Mouse (Mus musculus): ENCODE results near the gene Crocc2. TPM values are rescaled to one million over a fixed set of nuclear protein-coding genes. Genes with fewer than 3 reads are reported as not detected.
"Not testable (repeated sequence)": the region's sequence is repeated elsewhere in the genome, so short reads cannot be mapped to it uniquely, and the experiment has no call there.

Crocc2 gene
- polyA plus RNA-seq, 1 experiment = 0.81 TPM

DNA sequence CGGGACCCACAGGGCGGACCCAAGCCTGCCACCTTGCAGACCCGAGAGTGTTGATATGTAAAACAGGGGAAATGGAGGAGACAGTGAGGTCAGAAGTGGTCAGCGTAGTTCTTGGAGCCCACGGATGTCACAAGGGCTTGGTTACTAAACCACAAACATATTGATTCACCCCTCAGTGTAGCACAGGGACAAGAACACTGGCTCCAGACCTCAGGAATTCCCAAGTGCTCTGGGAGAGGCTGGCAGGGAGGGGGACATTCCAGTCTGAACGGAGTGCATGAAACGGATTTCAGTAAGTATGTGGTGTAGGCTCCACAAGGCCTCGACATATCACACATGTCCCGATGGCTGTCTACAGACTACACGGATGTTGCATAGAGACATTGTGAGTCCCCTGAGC is 6.6 kb upstream of the Crocc2 start:
- no peak for DNase-seq (ENCODE audit: low read depth)

DNA sequence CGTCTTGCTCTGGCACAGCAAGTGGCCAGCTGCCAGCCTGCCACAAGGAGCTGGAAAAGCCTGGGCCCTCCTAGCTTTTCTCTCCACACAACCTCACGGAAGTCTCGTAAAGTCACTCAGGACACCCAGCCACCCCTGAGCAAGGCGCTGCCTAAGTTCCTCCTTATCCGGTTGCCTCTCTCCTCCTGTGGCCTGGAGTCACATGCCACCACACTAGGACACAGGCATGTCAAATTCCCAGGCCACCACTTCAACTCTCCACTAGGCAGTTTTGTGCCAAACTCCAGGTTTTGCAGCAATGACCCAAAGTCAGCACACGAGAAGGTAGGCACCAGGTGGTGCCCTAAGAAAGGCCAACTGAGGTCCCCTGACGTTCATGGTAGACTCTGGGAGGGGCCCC is 5.9 kb upstream of the Crocc2 start:
- no peak for DNase-seq (ENCODE audit: low read depth)

DNA sequence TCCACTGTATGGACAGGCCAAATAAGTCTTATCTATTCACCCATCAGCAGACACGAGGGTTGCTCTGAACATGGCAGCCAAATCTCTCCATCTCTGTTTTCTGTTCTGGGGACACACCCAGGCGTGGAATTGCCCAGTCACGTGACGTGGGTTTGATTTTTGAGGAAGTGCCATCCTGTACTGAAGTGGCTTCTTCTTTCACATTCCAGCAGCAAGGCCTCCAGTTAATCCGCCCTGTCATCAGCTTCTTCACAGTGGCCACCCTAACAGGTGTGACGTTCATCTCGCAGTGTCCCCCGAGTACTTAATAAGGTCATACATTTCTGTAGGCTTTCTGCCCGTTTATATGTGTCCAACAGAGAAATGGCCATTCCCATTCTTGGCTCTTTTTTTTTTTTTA is 3.1 kb upstream of the Crocc2 start:
- no peak for DNase-seq (ENCODE audit: low read depth)

DNA sequence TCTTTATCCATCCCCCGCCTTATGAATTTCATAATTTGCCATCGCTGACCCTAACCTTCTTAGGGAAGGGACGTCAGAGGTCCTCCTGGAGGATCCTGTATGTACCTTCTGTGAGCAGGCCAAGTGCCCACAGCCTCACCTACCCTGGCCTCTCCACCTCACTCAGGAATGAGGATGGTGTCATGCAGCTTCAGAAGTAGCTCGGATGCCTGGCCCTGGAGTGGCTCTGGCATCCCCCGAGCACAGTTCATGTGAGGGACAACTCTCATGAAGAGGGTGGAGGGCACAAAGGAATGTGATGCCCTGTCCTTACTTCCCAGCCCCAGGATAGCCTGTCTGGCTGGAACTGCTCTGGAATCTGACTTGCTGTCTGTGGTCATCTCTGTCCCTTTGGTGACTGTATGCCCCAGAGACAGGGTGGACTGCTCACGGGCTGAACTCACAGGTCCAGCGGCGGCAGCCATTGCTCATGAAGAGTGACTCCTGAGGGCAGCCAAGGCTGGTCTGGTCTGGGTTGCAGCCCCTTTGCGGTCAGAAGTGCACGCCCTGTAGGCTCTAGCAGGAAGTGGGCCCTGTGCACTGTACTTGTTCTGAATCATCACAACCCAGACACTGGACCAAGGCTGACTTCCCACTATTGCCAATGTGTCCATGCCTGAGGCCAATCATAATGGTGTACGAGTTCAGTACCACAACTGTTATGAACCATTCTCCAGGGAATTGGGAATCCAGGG is 2.0 kb upstream of the Crocc2 start:
- no peak for DNase-seq (ENCODE audit: low read depth)

DNA sequence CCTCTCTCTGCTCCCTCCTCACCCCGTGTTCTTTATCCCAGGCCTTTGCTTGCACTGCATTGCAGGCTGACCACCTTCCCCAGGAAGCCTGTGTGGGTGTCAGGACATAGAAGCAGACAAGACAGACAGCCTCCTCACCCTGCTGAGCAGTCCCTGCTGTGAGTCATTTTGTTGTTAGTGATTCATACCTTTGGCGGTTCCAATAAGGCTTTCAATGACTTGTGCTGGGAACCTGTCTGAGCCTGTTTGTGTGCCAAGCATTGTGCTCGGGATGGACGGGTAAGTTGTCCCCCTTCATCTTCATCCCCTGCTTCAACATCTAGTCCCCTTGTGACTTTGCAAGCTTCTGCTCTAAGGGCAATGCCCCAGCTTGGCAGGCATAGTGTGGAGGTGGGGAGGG is 5.1 kb downstream of the Crocc2 start:
- no peak for DNase-seq (ENCODE audit: low read depth)

DNA sequence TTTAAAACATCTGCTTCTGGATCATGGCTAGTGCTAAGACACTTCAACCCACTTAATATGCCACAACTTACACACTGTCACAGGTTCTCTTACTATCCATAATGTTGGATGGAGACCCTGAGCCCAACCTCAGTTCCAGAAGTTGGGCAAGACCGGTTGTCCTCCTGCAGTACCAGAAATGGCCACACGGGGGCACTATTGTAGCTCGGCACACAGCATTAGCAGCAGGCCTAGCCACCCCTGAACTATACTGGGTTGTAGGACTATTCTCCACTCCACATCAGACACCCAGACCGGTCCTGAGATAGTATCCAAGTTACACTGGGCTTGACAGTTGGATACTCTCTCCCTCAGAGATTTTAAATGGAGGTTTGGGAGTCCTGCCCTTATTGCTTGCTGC is 5.9 kb downstream of the Crocc2 start:
- peak; percentile 12 for DNase-seq (ENCODE audit: low read depth)

DNA sequence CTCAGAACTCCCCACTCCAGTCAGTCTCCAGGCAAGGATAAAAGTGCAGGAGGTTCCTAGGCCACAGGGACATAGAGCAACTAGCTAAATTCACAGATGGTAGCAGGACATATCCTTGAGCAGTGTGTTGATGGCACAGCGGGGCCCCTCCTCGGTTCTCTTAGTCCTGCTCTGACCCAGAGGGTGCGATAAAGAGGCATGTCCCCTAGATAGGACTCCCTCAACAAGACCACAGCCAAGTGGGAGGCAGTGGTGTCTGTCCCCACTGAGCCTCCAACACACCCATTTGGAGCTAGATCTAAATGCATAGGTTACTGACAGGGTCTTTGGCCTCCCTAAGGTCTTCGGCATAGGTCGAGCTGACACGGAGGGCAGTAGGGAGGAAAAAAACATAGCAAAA is 7.3 kb downstream of the Crocc2 start:
- no peak for DNase-seq (ENCODE audit: low read depth)

DNA sequence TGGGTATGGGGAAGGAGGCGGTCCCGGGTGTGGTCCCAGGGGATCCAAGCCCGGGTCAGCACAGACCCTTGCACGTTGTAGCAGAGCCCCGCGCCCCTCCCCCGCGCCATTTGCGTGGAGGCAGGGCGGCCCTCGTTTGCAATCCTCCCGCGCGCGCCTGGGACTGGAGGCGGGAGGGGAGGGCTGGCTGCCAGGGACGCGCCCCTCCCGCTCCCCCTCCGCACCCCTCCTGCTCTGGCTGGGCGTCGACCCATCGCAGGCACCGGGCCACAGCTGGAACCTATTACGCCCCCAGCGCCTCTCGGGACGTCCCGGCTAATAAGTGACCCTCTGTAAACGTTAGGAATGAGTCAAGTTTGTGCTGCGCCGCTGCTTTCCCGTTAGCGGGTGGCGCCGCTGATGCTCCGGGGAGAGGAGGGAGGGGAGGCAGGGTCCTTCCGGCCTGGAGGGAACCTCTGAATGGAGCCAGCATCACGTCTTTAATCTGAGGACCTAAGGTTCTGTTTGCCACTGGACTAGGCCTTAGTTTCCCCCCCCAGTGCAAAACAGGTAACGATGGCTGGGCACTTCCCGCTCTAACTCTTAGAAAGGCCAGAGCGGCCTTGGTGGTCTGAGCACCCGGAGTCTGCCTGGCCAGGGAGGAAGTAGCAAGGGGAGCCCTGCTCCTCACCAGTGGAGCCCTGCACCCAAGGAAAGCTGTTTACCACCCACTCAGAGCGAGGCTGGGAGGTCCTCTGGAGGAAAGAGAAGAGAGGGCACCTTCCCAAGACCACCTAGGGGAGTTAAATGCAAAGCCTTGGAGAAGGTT is 8.2 kb downstream of the Crocc2 start:
- DNase-seq (ENCODE audit: low read depth) = no peak

DNA sequence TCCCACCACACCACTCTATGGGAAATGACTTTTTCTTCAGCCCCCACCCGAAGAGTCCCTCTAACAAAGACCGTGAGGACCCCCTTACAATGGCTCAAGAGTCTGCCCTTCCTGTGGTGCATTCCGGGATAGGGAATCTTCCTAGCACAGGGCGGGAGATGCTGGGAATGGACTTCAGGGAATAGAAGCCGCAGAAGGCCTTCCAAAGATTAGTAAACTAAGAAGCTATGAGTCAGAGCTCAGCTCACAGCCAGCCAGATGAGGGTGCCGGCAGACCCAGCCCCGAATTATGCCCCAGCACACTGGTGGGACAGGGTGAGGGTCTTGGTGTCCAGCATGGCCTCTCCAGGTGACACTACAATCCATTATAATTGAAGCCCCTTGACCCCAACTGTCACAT is 13.8 kb downstream of the Crocc2 start:
- no peak for DNase-seq (ENCODE audit: low read depth)

DNA sequence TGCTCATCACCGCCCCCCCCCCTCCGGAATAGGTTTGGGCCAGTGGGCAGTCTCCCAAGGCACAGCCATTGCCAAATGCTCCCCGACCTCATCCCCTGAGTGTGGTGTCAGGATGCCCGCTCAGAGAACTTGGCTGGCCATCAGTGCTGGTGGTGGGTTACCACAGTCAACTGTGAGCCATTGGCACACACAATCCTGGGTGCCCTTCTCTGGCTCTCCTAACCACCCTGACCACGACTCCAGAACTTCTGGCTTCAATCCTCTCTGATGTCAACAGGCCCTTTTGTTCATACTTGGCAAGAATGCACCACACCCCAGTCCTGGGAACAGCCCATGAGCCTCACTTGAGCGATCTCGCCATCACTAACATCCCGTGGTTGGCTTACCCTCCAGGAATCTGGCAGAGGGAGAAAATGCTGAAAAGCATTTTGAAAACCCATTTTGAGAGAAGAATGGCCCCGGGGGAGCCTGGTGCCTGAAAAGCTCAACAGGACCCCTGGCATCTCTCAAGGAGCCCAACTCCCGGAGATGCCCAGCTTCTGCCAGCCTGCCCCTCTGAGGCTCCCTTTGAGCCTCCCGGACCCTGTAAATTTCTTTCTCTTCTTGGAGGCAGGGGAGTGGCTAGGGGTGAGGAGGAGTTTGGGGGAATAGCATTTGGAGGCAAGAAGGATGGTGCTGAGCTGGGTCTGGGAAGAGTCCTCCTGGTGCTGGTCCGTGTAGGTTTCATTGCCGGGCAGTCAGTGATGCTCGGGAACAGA is 15.7 kb downstream of the Crocc2 start:
- no peak for DNase-seq (ENCODE audit: low read depth)

DNA sequence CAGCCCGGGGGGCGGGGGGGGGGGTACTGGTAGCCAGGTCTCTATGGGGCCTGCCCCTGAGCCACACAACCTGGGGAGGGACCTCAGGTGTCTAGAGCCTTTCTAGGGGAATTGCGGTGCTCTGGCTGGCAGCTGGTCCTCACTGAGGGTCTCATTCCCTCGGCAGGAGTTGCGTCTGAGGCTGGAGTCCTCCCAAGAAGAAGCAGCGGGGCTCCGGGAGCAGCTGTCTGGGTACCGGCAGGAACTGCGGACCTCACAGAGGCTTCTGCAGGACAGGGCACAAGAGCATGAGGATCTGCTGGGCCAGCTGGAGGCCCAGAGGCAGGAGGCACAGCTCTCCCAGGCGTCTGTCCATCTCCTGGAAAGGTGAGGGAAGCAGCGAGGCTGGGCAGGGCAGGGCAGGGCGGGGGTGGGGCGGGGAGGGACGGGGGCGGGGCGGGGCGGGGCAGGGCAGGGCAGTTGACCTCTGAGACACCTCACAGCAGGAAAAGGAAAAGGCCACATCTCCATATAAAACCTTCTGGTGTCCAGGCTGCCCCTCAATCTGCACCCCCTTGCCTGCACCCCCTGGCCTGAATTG is 22.3 kb downstream of the Crocc2 start:
- DNase-seq (ENCODE audit: low read depth) = no peak

DNA sequence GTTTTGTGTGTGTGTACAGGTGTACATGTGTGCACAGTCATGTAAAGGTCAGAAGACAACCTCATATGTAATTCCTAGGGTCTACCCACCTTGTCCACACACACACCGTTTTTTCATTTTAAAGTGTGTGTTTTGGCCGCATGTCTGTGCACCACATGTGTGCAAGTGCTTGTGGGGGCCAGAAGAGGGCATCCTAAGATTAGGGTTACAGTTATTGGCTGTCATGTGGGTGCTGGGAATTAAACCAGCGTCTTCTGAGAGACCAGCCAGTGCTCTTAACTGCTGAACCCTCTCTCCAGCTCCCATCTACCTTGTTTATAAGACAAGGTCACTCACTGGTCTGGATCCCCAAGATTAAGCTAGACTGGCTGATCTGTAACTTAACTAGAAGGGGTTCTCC is 26.4 kb downstream of the Crocc2 start:
- DNase-seq (ENCODE audit: low read depth) = no peak

DNA sequence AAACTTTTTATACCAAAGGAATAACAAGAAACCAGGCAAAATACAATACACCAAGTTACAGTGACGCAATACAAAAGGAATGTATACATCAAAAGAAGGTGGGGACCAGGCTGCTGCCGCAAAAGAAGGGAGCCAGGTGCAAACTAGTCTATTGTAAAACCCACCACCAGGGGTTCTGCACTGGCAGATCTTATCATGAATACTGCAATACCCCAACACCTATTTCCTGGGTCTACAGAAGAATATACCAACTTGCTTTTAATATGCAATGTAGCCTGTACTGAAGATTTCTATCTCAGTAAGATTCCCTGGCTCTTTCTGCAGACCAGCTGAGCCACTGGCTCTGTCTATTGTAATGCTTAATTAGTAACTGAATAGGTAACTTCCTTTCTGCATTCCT is 28.9 kb downstream of the Crocc2 start:
- DNase-seq (ENCODE audit: low read depth) = not testable (repeated sequence)

DNA sequence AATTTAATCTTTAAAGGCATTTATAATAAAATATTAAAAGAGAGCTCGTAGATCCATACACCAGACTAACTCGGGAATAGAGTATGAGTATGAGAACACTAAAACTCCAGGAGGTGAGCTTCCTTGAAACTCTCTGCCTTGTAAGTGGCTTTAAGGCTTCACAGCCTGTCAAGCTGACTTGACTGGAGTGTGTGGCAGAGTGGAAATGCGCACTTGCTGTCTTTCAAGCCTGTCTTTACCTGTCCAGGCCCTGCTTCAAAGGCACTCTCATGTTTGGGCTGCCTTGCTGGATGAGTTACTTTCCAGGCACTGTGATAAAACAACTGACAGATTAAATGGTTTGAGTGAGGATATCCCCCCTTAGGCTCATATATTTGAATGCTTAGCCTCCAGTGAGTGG is 29.4 kb downstream of the Crocc2 start:
- DNase-seq (ENCODE audit: low read depth) = no peak

DNA sequence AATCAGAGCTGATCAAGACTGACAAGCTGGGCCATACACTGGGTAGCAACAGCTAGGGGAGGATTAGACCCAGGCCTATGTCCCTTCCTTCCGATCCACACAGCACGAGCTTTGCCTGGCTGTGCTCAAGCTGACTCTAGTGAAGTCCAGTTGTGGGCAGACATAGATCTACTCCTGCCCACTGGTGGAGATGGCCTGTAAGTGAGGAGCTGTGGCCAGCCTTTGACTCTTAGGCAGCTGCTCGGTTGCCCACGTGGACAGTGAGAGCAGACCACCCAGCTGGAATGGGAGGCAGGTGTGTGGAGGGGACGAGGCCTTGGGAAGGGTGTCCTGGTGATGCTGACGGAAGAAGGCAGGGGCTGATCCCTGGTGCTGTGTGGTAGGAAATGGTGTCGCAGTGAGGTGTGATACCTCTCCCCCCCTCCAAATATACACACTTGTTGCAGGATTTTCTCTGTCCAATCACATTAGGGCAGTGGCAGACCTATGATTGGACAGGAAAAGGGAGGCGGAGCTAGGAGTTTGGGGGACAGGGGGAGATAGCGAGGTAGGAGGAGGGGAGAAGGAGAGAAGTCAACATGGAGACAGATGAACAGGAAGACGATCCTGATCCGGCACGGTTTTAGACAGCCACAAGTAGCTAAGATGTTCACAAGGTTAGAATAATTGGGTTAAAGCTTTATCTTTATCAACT is 37.9 kb downstream of the Crocc2 start:
- DNase-seq (ENCODE audit: low read depth) = no peak

DNA sequence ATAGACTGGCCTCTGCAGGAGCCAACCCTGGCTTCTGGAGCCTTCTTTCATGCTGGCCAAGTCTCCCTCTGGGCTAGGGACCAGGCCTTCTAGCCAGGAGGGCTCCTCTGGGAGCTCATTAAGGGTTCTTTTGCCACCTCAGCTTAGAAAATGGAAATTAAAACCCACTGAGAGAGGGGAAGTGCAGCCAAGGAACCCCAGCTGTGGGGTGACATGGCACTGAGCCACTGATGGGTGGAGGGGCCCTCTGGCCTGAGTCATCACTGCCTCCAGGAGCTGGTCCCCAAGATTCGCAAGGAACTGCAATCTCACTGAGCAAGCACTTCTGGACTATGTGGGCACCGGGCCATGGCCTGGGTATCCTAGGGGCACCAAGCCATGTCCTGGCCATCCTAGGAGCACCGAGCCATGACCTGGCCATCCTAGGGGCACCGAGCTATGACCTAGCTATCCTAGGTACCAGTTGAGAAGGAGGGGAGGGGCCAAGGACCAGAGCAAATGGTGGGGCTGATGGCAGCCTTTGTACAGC is 39.1 kb downstream of the Crocc2 start:
- DNase-seq (ENCODE audit: low read depth) = no peak

DNA sequence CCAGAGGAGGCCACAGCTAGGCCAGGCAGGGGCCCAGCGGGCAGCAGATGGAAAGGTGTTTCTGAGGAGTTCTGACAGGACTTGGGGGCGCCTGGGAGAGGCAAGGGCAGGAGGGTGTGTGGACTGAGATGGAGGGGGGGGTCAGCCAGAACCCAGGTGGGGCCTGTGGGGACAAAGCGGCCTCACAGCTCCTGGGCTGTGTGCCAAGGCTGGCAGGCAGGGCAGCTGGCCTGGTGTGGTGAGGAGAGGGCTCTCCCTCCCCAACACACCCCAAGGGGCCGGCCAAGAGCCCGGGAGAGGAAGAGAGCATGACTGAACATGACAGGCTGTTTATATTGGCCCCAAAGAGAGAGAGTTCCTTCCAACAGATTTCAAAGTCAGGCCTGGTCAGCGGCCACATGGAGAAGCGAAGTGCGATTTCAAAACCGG is 41.7 kb downstream of the Crocc2 start:
- DNase-seq (ENCODE audit: low read depth) = peak; percentile 64

DNA sequence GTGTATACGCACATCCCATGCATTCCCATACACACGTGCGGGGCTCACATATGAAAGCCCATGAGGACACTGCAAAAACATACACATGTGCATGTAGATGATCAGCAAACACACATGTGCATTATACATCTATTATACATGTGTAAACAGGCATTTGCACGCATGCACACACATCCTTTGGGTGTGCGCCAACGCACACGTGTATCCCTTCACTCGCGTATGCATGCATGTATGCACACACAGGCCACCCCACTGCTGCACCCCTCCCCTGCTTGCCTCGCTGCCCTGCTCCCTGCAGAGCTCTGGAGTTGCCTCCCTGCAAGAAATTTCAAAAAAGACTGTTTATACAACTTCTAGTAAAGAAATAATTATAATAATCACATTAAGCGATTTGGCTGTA is 42.5 kb downstream of the Crocc2 start:
- no peak for DNase-seq (ENCODE audit: low read depth)

DNA sequence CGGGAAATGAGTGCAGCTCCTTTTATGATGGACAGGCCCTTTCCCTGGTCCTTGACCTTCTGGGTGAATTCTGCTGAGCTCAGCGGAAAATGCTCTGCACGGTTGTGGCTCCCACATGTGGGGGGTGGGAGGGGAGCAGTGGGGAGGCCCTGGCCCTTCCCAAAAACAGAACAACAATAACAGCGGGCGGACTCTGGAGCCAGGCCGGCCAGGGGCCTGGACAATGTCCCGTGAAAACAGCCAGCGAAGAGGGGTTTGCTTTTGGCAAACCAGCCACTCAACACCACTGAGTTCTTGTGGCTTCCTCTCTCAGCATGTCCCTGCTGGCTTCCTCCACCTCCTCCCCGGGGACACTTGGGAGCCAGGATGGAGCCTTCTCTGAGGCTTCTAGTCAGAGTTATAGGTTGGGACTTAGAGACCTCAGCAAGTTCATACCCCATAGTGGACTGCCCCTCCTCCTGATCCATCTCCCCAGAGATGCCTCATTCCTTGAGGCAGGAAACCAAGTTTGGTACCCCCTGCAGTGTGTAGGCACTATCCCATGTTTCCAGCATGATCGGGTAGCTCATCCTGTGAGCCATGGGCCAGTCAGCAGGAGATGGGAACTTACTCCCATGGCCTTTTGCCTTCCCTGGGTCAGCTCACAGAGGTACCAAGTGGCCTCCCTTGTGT is 43.2 kb downstream of the Crocc2 start:
- DNase-seq (ENCODE audit: low read depth) = no peak

DNA sequence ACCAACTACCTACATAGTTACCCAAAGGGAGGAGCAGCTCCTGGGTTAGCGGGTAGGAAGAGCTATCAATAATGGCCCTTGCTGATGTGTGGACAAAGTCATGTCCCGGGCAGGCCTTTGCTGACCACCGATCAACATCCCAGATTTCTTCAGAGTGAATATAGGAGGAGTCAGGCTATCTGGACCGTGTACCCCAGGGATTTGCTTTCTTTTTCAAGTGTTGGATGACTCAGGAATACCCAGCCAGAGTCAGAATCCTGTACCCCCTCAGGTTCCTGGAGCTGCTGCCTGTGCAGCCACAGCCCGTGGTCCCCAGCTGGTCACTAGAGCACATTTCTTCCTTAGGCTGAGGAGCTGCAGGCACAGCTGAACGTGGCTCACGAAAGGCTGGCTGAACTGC is 43.9 kb downstream of the Crocc2 start:
- DNase-seq (ENCODE audit: low read depth) = no peak

DNA sequence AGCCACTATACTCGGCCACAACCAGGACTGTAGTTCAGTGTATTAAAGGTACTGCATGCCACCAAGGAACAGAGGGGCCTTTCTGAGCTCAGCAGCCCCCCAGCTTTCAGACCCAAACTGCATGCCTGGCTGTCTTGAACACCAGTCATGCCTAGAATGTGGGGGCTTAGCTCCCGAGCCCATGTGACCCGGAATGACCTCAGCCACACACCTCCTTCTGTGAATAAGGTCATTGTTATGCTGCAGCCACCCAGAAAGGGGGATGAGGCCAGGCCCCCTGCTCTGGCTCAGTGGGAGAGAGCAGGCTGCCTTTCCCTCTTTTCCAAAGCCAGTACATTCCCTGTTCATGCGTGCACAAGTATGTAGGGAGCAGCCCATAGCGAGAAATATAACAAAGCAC is 46.1 kb downstream of the Crocc2 start:
- DNase-seq (ENCODE audit: low read depth) = no peak

Measured in gonadal fat pad, adult 2 months (tissue).